Mouse (Mus musculus) midbrain, embryonic 13.5 days (tissue): Measurements from ENCODE around the gene Miga1. TPM values are rescaled to one million over a fixed set of nuclear protein-coding genes. Genes with fewer than 3 reads are reported as not detected.

Experiments
- ATAC-seq: fragments of 200-750 bp; cut with Nextera tagmentation; 2 replicates; pipeline ENCODE4 v1.8.0; 2017; ENCODE audit warnings: mild to moderate bottlenecking, moderate TSS enrichment, moderate library complexity
- H3K27ac ChIP-seq: fragments of 300-500 bp; sonication (generic); 2 replicates; pipeline ENCODE4 v1.5.1; 2015; ENCODE audit warnings: inconsistent platforms, mild to moderate bottlenecking, moderate library complexity
- H3K27me3 ChIP-seq: fragments of 300-500 bp; sonication (generic); 2 replicates; pipeline ENCODE4 v1.6.1; 2015; ENCODE audit warnings: mild to moderate bottlenecking, inconsistent platforms
- H3K36me3 ChIP-seq: fragments of 300-500 bp; sonication (generic); 2 replicates; pipeline ENCODE4 v1.6.1; 2015; ENCODE audit warnings: mild to moderate bottlenecking, inconsistent platforms
- H3K4me1 ChIP-seq: fragments of 300-500 bp; sonication (generic); replicated peaks from 2 replicates; pipeline ENCODE4 v1.6.1; 2015; ENCODE audit warnings: inconsistent platforms
- H3K4me2 ChIP-seq: fragments of 300-500 bp; sonication (generic); replicated peaks from 2 replicates; pipeline ENCODE4 v1.6.1; 2015; ENCODE audit warnings: moderate library complexity, mild to moderate bottlenecking, inconsistent platforms
- H3K4me3 ChIP-seq: fragments of 300-500 bp; sonication (generic); replicated peaks from 2 replicates; pipeline ENCODE4 v1.5.1; 2015; ENCODE audit warnings: mild to moderate bottlenecking, inconsistent platforms
- H3K9ac ChIP-seq: fragments of 300-500 bp; sonication (generic); replicated peaks from 2 replicates; pipeline ENCODE4 v1.6.1; 2015; ENCODE audit warnings: mild to moderate bottlenecking, inconsistent platforms
- H3K9me3 ChIP-seq: fragments of 300-500 bp; sonication (generic); 2 replicates; pipeline ENCODE4 v1.6.1; 2016; ENCODE audit warnings: mild to moderate bottlenecking, inconsistent platforms
- WGBS: fragments of 180-500 bp; shearing (Covaris S2); methylation state at CpG from one replicate; pipeline ENCODE4 v1.1.7; 2015; 5-methylcytosine and 5-hydroxymethylcytosine counted together
- polyA plus RNA-seq: library from polyadenylated mRNA; unstranded; fragments of >200 nt; fragmentation: Nextera tagmentation; extraction: Ambion mirVana; gene quantifications from 2 replicates; pipeline ENCODE4 v1.2.1, GENCODE M21; 2015

Gene Miga1
- polyA plus RNA-seq, 1 experiment from 2014 or later: 18.1 TPM

- 96% methylated on average over 5 of the region's 5 CpGs for WGBS
- Histone ChIP-seq H3K9ac (no peak overlapping the region), H3K36me3 (peaks cover 73% of the 10 kb centered on the region), H3K27me3 (no peaks in the 10 kb centered on the region), H3K27ac (no peak overlapping the region), H3K9me3 (no peaks in the 10 kb centered on the region), H3K4me3 (no peak overlapping the region), H3K4me2 (no peak overlapping the region), H3K4me1 (no peaks in the 10 kb centered on the region)
- no peak for ATAC-seq
Observed at GRCm38 (mm10) chr3:152229271-152229670, 110.9 kb downstream of the Miga1 start.

GRCm38 (mm10) chr3:152228843-152229242, 111.4 kb downstream of the Miga1 start:
- 96% methylated on average over 7 of the region's 7 CpGs for WGBS
- no peaks in the 10 kb centered on the region for H3K27me3 ChIP-seq
- H3K4me1 ChIP-seq: no peaks in the 10 kb centered on the region
- H3K9ac ChIP-seq: no peak overlapping the region
- no peak overlapping the region for H3K27ac ChIP-seq
- H3K9me3 ChIP-seq: no peaks in the 10 kb centered on the region
- peaks cover 76% of the 10 kb centered on the region for H3K36me3 ChIP-seq
- no peak overlapping the region for H3K4me2 ChIP-seq
- no peak for ATAC-seq
- H3K4me3 ChIP-seq: no peak overlapping the region

- Histone ChIP-seq H3K9me3 (no peaks in the 10 kb centered on the region), H3K4me3 (no peak overlapping the region), H3K4me1 (no peaks in the 10 kb centered on the region), H3K27ac (no peak overlapping the region), H3K36me3 (peaks cover 85% of the 10 kb centered on the region), H3K4me2 (no peak overlapping the region), H3K9ac (no peak overlapping the region), H3K27me3 (no peaks in the 10 kb centered on the region)
- 89% methylated on average over 7 of the region's 7 CpGs for WGBS
- ATAC-seq: no peak
Observed at GRCm38 (mm10) chr3:152225906-152226305, 114.3 kb downstream of the Miga1 start.

GRCm38 (mm10) chr3:152224918-152225317, 115.3 kb downstream of the Miga1 start:
- Histone ChIP-seq H3K4me2 (no peak overlapping the region), H3K27me3 (no peaks in the 10 kb centered on the region), H3K36me3 (peaks cover 87% of the 10 kb centered on the region), H3K9ac (no peak overlapping the region), H3K27ac (no peak overlapping the region), H3K9me3 (no peaks in the 10 kb centered on the region), H3K4me3 (no peak overlapping the region), H3K4me1 (no peaks in the 10 kb centered on the region)
- ATAC-seq: no peak

Other genes with a start within 250 kb of the Miga1 start
- 3.4 and 5.3 TPM in 2 replicates for gene Gipc2, start 174.2 kb downstream of the Miga1 start, polyA plus RNA-seq
- gene Dnajb4, start 130.1 kb downstream of the Miga1 start, polyA plus RNA-seq: 33.9 and 37.8 TPM in 2 replicates
- gene Fubp1, start 130.0 kb downstream of the Miga1 start, polyA plus RNA-seq: 353 and 372 TPM in 2 replicates
- gene Nexn, start 74.1 kb downstream of the Miga1 start, polyA plus RNA-seq: 1.9 and 2.8 TPM in 2 replicates
- gene Usp33, start 6.1 kb upstream of the Miga1 start, polyA plus RNA-seq: 79.1 and 85.8 TPM in 2 replicates
- gene Zzz3, start 55.1 kb upstream of the Miga1 start, polyA plus RNA-seq: 36.3 and 40.4 TPM in 2 replicates